Mouse (Mus musculus) E14TG2a.4 (cell line): ENCODE data around the gene Mcm5.
A peak's percentile ranks its signal among the peaks of the same experiment; 100 is the strongest.

Source experiments
- H3K27me3 ChIP-seq: 2 replicates; pipeline ENCODE4 v1.6.1; 2014; ENCODE audit warnings: low read length, control low read depth; ENCODE audit not compliant: insufficient read depth
- H3K36me3 ChIP-seq: 2 replicates; pipeline ENCODE4 v1.6.1; 2014; ENCODE audit warnings: low read length, control low read depth; ENCODE audit not compliant: insufficient read depth
- H3K4me1 ChIP-seq: replicated peaks from 2 replicates; pipeline ENCODE4 v1.6.1; 2014; ENCODE audit warnings: low read depth, low read length, control low read depth
- H3K4me3 ChIP-seq: replicated peaks from 2 replicates; pipeline ENCODE4 v1.5.1; 2014; ENCODE audit warnings: mild to moderate bottlenecking, low read length
- H3K9me3 ChIP-seq: 2 replicates; pipeline ENCODE4 v1.6.1; 2014; ENCODE audit warnings: low read length, control low read depth
- CTCF ChIP-seq: conservative IDR thresholded peaks from 2 replicates; pipeline ENCODE4 v1.5.1; 2014; ENCODE audit warnings: low read length
- NANOG ChIP-seq: IDR thresholded peaks from 2 replicates; pipeline ENCODE4 v1.6.1; 2014; ENCODE audit warnings: borderline replicate concordance, low read length, mixed read lengths
- POU5F1 ChIP-seq: IDR thresholded peaks from 2 replicates; pipeline ENCODE4 v1.6.1; 2014; ENCODE audit warnings: low read length, borderline replicate concordance

Mcm5 gene

DNA sequence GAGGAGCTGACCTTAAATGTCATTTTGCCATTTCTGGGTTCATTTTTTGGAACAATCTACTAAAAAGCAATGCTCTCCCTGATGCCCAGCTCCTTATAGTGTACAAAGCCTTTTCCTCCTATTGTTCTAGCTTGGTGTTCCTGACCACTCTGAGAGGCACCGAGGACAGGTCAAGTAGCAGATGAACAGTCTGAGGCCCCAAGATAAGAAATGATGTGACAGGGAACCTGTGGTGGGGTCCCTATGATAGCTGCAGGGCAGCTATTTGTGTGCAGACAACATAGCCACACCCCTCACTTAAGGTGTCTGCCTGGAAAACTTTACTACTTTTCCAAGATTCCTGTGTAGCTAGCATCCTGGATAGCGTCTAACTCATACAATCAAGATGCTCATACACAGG lies 26.9 kb downstream of the Mcm5 start:
- H3K4me1 ChIP-seq, result no peaks in the 10 kb centered on the region; the same call in 1 of the 2 replicates
- peak overlapping the region; percentile 14; the same call in 1 of the 2 replicates for H3K4me3 ChIP-seq
- TF ChIP-seq POU5F1, result no peak
- TF ChIP-seq CTCF, result no peak
- TF ChIP-seq NANOG, result no peak
- no peaks in the 10 kb centered on the region for H3K27me3 ChIP-seq
- H3K9me3 ChIP-seq, result peaks cover 61% of the 10 kb centered on the region
- H3K36me3 ChIP-seq, result peaks cover 48% of the 10 kb centered on the region

DNA sequence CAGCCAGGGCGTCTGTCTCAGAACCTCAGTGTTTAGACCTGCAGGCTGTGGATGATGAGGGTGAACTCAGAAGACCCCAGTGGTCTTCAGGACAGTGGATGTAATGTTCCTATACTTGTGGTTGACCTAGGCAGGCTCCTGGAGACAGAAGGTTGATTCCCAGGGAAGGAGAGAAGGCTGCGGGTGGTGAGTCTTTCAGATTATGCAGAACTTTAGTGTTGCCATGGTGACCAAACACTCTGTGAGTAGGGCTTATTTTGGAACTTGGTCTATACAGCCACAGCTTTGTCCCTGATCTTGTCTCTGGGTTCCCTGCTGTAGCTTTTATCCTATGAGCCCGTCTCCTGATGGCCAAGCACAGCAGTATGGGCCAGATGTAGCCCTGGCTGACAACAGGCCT lies 28.2 kb downstream of the Mcm5 start:
- Histone ChIP-seq H3K4me3 (no peak overlapping the region), H3K4me1 (no peaks in the 10 kb centered on the region)

DNA sequence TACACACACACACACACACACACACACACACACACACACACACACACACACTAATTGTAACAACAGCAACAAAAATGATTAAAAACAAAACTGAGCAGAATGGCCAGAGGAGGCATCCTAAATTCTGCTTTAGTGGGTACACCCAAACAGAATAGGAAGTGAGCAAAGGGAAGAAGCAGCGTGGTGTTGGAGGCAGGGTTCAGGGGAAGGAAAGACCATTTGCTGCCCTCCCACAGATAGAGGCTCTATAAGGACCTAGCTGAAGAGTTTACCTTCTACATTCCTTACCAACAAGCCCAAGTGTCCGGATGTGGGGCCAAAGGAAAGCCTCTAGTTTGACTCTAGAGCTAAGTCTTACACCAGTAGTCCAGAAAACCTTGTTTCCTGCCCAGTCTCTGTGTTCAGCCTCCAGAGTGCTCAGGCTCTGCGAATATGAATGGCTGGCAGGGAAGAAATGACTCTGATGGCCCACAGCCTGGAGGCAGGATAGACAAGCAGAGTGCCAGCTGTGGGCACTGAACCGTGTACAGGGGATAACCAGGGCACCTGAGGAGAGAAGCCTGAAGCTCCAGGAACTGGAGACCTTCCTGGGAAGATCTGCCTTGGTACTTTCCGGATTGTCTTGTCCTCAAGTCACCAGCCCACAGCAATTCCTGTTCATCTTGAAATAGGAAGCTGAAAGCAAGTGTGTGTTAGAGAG lies 41.7 kb downstream of the Mcm5 start:
- no peak overlapping the region for H3K4me3 ChIP-seq
- no peaks in the 10 kb centered on the region; the same call in 1 of the 2 replicates for H3K27me3 ChIP-seq
- H3K4me1 ChIP-seq, result no peaks in the 10 kb centered on the region
- no peaks in the 10 kb centered on the region for H3K36me3 ChIP-seq
- TF ChIP-seq CTCF, result no peak
- TF ChIP-seq POU5F1, result no peak
- TF ChIP-seq NANOG, result no peak
- H3K9me3 ChIP-seq, result peaks cover 6% of the 10 kb centered on the region

More for the DNA sequence above, 28.2 kb downstream of the Mcm5 start:
- Histone ChIP-seq H3K27me3 (no peaks in the 10 kb centered on the region), H3K36me3 (peaks cover 37% of the 10 kb centered on the region), H3K9me3 (peaks cover 59% of the 10 kb centered on the region)
- no peak for TF ChIP-seq NANOG
- TF ChIP-seq POU5F1, result no peak
- no peak for TF ChIP-seq CTCF

- H3K36me3 ChIP-seq, result no peaks in the 10 kb centered on the region
- no peaks in the 10 kb centered on the region; the same call in 1 of the 2 replicates for H3K27me3 ChIP-seq
- TF ChIP-seq CTCF (no peak), NANOG (no peak), POU5F1 (no peak)
- peaks cover 6% of the 10 kb centered on the region for H3K9me3 ChIP-seq
- H3K4me1 ChIP-seq, result no peaks in the 10 kb centered on the region
- H3K4me3 ChIP-seq, result no peak overlapping the region
These were observed 42.4 kb downstream of the Mcm5 start for GRCm38 (mm10) chr8:75151743-75152142.

- TF ChIP-seq CTCF (no peak), NANOG (no peak), POU5F1 (no peak)
- no peaks in the 10 kb centered on the region for H3K36me3 ChIP-seq
- peaks cover 2% of the 10 kb centered on the region for H3K9me3 ChIP-seq
- no peaks in the 10 kb centered on the region for H3K4me1 ChIP-seq
- H3K27me3 ChIP-seq, result no peaks in the 10 kb centered on the region; the same call in 1 of the 2 replicates
- no peak overlapping the region for H3K4me3 ChIP-seq
These were observed 43.2 kb downstream of the Mcm5 start for GRCm38 (mm10) chr8:75152505-75153082.

GRCm38 (mm10) chr8:75154855-75155478 lies 45.6 kb downstream of the Mcm5 start:
- no peak for TF ChIP-seq CTCF
- no peak for TF ChIP-seq POU5F1
- no peak for TF ChIP-seq NANOG
- no peaks in the 10 kb centered on the region for H3K36me3 ChIP-seq
- H3K9me3 ChIP-seq, result no peaks in the 10 kb centered on the region
- H3K27me3 ChIP-seq, result no peaks in the 10 kb centered on the region; the same call in 1 of the 2 replicates
- no peak overlapping the region for H3K4me3 ChIP-seq
- no peaks in the 10 kb centered on the region for H3K4me1 ChIP-seq

DNA sequence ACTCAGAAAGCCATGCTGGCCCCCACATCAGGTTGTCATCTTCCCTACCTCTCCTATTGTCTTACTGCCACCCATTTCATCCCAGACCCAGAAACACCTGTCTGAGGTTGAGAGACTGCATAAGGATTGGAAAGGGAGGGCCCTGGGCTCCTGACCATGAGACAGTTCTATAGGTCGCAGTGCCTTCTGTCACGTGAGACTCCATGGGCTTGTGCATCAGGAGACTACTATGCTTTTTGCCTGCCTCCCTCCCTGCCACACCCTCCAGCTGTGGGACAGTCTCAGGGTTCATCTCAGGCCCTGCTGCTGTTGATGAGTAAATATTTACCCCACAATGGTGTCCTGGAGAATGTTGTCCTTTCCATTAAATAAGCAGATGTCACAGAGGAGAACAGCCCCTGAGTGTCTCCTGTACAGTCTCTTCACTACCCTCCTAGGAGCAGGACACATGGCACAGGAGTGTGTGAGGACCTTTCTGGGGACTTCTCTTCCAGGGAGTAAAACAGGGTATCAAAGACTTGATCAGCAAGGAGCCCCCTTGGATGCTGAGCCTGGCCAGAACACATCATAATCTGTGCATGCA lies 46.5 kb downstream of the Mcm5 start:
- Histone ChIP-seq H3K27me3 (no peaks in the 10 kb centered on the region; the same call in 1 of the 2 replicates), H3K9me3 (no peaks in the 10 kb centered on the region), H3K36me3 (no peaks in the 10 kb centered on the region), H3K4me1 (no peaks in the 10 kb centered on the region), H3K4me3 (no peak overlapping the region)
- TF ChIP-seq POU5F1 (no peak), CTCF (no peak), NANOG (no peak)
